Mouse (Mus musculus) hindbrain, embryonic 13.5 days (tissue): Measurements from ENCODE around the gene Vmn2r78. TPM values are rescaled to one million over a fixed set of nuclear protein-coding genes. Genes with fewer than 3 reads are reported as not detected.
"Not testable (repeated sequence)": the region's sequence is repeated elsewhere in the genome, so short reads cannot be mapped to it uniquely, and the experiment has no call there.

Experiments
- ATAC-seq: fragments of 200-750 bp; cut with Nextera tagmentation; 2 replicates; pipeline ENCODE4 v1.8.0; 2017; ENCODE audit warnings: moderate TSS enrichment; ENCODE audit not compliant: low FRiP score
- H3K27ac ChIP-seq: fragments of 300-500 bp; sonication (generic); 2 replicates; pipeline ENCODE4 v1.5.1; 2015; ENCODE audit warnings: inconsistent platforms, mild to moderate bottlenecking, moderate library complexity
- H3K27me3 ChIP-seq: fragments of 300-500 bp; sonication (generic); 2 replicates; pipeline ENCODE4 v1.6.1; 2015; ENCODE audit warnings: mild to moderate bottlenecking, inconsistent platforms
- H3K36me3 ChIP-seq: fragments of 300-500 bp; sonication (generic); 2 replicates; pipeline ENCODE4 v1.6.1; 2015; ENCODE audit warnings: mild to moderate bottlenecking, inconsistent platforms
- H3K4me1 ChIP-seq: fragments of 300-500 bp; sonication (generic); replicated peaks from 2 replicates; pipeline ENCODE4 v1.6.1; 2015; ENCODE audit warnings: inconsistent platforms
- H3K4me2 ChIP-seq: fragments of 300-500 bp; sonication (generic); 2 replicates; pipeline ENCODE4 v1.6.1; 2015; ENCODE audit warnings: inconsistent platforms, mild to moderate bottlenecking, moderate library complexity
- H3K4me3 ChIP-seq: fragments of 300-500 bp; sonication (generic); 2 replicates; pipeline ENCODE4 v1.5.1; 2015; ENCODE audit warnings: mild to moderate bottlenecking, inconsistent platforms
- H3K9ac ChIP-seq: fragments of 300-500 bp; sonication (generic); 2 replicates; pipeline ENCODE4 v1.6.1; 2015; ENCODE audit warnings: mild to moderate bottlenecking, inconsistent platforms
- H3K9me3 ChIP-seq: fragments of 300-500 bp; sonication (generic); 2 replicates; pipeline ENCODE4 v1.6.1; 2016; ENCODE audit warnings: inconsistent platforms
- WGBS: fragments of 180-500 bp; shearing (Covaris S2); methylation state at CpG from one replicate; pipeline ENCODE4 v1.1.7; 2015; 5-methylcytosine and 5-hydroxymethylcytosine counted together
- polyA plus RNA-seq: library from polyadenylated mRNA; unstranded; fragments of >200 nt; fragmentation: Nextera tagmentation; extraction: Ambion mirVana; gene quantifications from 2 replicates; pipeline ENCODE4 v1.2.1, GENCODE M21; 2015

The Vmn2r78 gene
- not detected in 2 replicates for polyA plus RNA-seq

- H3K9me3 ChIP-seq, H3K4me3 ChIP-seq, H3K27me3 ChIP-seq, H3K9ac ChIP-seq, H3K4me2 ChIP-seq, H3K27ac ChIP-seq, H3K4me1 ChIP-seq, H3K36me3 ChIP-seq, ATAC-seq: not testable (repeated sequence)
- WGBS, result 86% methylated on average over 2 of the region's 2 CpGs
Observed at GRCm38 (mm10) chr7:86914794-86915193, at the start of gene Vmn2r78. Gene Vmn2r78 (plus strand): TSS chr7:86915094.

- no peaks in the 10 kb centered on the region for H3K36me3 ChIP-seq
- no peaks in the 10 kb centered on the region for H3K4me1 ChIP-seq
- H3K9me3 ChIP-seq, result no peaks in the 10 kb centered on the region
- H3K4me3 ChIP-seq, result no peak overlapping the region
- H3K9ac ChIP-seq, result no peak overlapping the region
- no peaks in the 10 kb centered on the region for H3K27me3 ChIP-seq
- H3K4me2 ChIP-seq, result no peak overlapping the region
- no peak overlapping the region for H3K27ac ChIP-seq
- WGBS, result 87% methylated on average over 4 of the region's 4 CpGs
- no peak for ATAC-seq
Observed at GRCm38 (mm10) chr7:86889470-86890469, 25.1 kb upstream of the Vmn2r78 start.

- Histone ChIP-seq H3K9ac (no peak overlapping the region), H3K4me1 (no peaks in the 10 kb centered on the region), H3K4me3 (no peak overlapping the region), H3K36me3 (no peaks in the 10 kb centered on the region), H3K9me3 (no peaks in the 10 kb centered on the region), H3K27me3 (no peaks in the 10 kb centered on the region), H3K4me2 (no peak overlapping the region), H3K27ac (no peak overlapping the region)
- 83% methylated on average over 5 of the region's 5 CpGs for WGBS
- no peak for ATAC-seq
Observed at GRCm38 (mm10) chr7:86937288-86937687, 22.4 kb downstream of the Vmn2r78 start.

- no peak for ATAC-seq
- 85% methylated on average over 1 of the region's 1 CpGs for WGBS
- H3K4me2 ChIP-seq, result no peak overlapping the region
Observed at GRCm38 (mm10) chr7:86994700-86995099, 79.8 kb downstream of the Vmn2r78 start.

GRCm38 (mm10) chr7:86995815-86996214 is 80.9 kb downstream of the Vmn2r78 start, which contains the start of gene Vmn2r79:
Gene Vmn2r79 (plus strand): TSS chr7:86996115.
- 85% methylated on average over 1 of the region's 1 CpGs for WGBS
- H3K4me3 ChIP-seq, ATAC-seq, H3K36me3 ChIP-seq, H3K27me3 ChIP-seq, H3K9ac ChIP-seq, H3K4me1 ChIP-seq, H3K27ac ChIP-seq, H3K9me3 ChIP-seq, H3K4me2 ChIP-seq: not testable (repeated sequence)

More at GRCm38 (mm10) chr7:86994700-86995099, 79.8 kb downstream of the Vmn2r78 start:
- Histone ChIP-seq H3K9me3 (no peaks in the 10 kb centered on the region), H3K36me3 (no peaks in the 10 kb centered on the region), H3K4me3 (no peak overlapping the region), H3K9ac (no peak overlapping the region), H3K27ac (no peak overlapping the region), H3K27me3 (no peaks in the 10 kb centered on the region), H3K4me1 (no peaks in the 10 kb centered on the region)

Other genes with a start within 250 kb of the Vmn2r78 start
- not detected in 2 replicates for gene Olfr292, start 226.8 kb upstream of the Vmn2r78 start, polyA plus RNA-seq
- 0.55 and 0.71 TPM in 2 replicates for gene Folh1, start 139.2 kb upstream of the Vmn2r78 start, polyA plus RNA-seq
- not detected in 2 replicates for gene Vmn2r77, start 120.1 kb upstream of the Vmn2r78 start, polyA plus RNA-seq
- not detected in 2 replicates for gene Vmn2r79, start 81.0 kb downstream of the Vmn2r78 start, polyA plus RNA-seq